Mouse (Mus musculus): ENCODE measurements at regions not wholly inside any gene's neighbourhood (a gene's known extent, or its start where the extent isn't known, plus 50 kb on each side); places are given as distances from the start of the nearest gene placed in this dataset.
A peak's percentile ranks its signal among the peaks of the same experiment; 100 is the strongest.

DNA sequence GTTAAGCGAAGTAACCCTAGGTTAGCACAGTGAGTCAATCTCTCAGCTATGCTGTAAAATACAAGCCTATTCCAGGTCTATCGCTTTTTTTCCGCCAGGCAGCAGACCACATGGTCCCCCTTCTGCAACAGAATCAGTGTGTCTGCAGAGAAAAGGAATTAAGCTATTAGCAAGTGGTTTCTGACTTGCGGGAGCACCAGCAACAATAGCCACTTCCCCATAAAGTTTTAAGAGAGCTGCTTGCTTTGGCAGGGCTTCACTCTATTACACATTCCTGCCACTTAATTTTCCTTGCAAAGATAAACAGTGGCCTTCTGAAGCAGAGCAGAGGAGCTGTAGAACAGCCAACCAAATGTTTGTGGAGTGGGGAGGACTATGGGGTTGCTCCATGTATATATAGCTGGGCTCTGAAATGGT lies 59.8 kb upstream of the Osmr start:
- DNase-seq = no peak

GRCm38 (mm10) chr15:6941491-6941890 lies 66.7 kb upstream of the Osmr start:
- DNase-seq = no peak

GRCm38 (mm10) chr15:6949236-6949635 lies 74.5 kb upstream of the Osmr start:
- DNase-seq = no peak

DNA sequence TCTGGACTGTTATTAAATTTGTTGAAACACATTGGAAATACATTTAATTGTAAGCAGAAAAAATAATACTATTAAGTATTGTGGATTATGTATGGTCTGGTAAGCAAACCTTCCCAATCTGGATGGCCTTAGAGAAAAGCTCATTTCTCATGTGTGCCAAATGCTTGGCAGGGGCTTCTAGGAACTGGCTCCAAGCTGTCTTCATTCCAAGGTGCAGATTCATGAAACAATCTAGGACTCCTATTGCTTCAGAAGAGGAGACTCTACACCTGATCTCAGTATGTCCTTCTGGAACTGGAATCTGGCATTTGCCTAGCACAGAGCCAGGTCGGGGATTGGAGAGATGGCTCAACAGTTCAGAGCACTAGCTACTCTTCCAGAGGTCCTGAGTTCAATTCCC lies 74.9 kb upstream of the Osmr start:
- no peak for DNase-seq

GRCm38 (mm10) chr15:6950503-6950902 lies 75.7 kb upstream of the Osmr start:
- DNase-seq = no peak

GRCm38 (mm10) chr15:6953556-6953955 lies 78.8 kb upstream of the Osmr start:
- DNase-seq = peak; percentile 15

- DNase-seq = peak; percentile 18
Observed at GRCm38 (mm10) chr15:6953970-6954791, 79.4 kb upstream of the Osmr start.

DNA sequence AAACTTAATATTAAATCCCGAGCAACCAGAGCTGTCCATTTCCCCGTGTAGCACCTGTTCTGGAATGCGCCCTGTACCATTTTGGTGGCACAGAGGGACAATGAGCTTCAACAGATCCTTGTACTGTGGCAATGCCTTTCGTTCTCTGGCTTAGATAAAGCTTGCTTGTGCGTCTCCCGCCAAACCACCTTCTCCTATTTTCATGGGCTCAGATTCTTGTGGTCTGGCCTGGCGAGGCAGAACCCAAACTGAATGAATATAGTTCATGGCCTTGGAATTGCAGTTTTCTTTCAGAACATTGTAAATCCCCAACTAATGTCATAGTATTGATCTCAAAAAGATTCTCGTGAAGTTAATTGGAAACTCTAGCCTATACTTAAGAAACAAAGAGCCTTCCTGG lies 85.1 kb upstream of the Osmr start:
- DNase-seq = no peak

DNA sequence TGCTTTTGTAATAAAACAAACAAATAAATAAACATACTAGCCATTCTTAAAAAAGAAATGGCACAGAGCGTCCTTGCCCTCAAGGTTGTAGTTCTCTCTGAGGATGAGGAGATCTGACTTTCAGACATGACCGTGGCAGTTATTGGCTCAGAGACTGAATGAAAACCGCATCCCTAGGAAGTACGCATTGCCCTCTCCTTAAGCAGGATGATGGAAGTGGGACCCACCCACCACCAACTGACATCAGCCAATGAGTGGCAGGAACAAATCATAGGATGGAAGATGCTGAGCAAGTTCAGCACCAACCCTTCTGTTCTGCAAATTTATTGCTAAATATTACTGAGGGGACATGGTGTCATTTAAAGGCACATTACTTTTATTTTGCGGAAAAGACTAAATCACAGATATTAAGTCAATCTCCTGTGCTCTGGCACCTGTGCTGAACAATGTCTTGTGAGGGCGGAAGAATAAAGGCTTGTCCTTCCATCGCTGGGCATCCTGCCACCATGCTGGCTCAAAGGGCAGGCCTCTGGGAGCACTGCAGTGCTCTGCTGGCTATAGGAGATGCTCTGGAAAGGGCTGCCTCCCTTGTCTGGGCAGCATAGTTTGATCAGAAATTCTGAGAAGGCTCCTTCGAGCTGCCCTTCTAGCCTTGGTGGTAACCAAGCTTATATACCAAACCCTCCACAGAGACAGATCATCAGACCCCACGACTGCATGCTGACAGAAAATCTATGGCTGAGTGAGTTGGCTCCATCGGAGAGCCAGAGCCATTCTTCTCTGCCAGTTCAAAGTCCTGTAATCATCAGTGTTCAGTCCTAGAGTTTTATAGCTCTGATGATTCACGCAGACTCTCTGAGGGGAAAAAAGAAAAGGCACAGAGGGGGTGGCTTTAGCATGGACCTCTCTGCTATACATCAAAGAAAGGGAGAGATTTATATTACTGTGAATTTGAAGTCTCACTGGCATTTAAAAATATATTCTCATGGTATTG lies 86.3 kb upstream of the Osmr start:
- DNase-seq = no peak

DNA sequence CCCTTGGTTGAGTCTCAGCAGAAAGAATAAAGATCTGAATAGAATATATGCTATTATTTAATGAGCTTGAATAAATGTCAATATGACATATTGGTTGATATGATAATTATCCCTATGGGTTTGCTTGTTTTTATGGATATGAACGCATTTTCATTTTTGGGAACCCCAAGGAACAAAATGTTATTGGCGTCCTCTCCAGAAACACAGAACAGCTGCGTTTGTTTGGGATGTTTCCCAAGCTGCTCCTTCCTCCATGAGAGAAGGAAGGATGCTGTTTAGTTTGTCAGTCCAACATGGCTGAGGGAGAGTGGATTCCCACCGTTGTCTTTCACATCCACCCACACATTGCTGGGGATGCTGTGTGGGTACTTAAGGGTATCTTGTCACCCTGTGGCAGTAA lies 89.9 kb upstream of the Osmr start:
- no peak for DNase-seq

DNA sequence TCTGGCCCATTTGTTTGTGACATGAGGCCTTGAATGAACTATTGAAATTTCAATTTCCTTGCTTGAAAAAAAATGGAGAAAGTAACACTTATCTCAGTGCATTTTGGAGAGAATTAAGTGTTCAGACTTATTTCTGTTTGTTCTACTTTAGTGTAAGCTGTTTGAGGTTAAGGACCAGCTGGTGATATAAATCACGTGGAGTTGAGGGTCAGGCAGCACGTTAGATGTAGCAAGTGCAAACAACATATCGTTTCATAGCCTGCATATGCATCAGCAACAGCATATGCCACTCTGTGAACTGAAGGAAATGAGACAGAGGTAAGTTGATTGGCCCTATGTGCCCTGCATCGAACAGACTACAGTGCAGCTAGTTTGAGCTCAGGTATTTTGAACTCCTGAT lies 90.7 kb upstream of the Osmr start:
- no peak for DNase-seq

DNA sequence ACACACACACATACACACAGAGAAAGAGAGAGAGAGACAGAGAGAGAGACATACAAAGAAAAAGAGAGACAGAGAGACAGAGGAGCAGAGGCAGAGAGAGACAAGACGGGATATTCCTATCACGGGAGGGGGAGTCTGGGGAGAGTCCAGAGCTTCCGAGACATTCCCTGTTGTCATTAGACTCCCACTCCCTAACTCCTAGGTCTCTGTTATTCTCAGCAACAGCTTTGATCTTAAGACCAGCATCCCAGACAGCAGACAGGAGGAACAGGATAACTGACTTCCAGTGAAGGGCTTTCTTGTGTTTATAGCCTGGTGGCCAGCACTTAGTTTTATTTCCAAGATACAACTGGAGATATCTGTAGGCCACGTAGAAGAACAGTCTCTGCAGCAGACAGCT lies 99.6 kb upstream of the Osmr start:
- DNase-seq = no peak

DNA sequence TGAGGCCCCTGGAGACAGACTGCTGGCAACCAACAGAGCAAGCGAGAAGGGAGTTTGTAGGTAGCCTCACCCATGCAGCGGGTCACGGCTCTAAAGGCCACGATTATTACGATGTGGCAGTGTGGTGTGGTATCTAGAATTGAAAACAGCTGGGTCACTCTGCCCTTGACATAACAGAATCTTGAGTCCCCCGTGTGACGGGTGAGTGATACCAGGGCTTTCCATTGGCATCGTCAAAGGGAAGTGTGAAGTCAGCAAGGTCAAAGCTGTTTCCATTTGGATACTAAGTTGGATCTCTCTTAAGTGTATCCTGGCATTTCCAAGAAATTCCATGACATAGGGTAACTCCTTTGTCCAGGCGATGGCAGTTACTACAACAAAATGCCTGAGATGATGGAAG lies 106.7 kb upstream of the Osmr start:
- DNase-seq = no peak

DNA sequence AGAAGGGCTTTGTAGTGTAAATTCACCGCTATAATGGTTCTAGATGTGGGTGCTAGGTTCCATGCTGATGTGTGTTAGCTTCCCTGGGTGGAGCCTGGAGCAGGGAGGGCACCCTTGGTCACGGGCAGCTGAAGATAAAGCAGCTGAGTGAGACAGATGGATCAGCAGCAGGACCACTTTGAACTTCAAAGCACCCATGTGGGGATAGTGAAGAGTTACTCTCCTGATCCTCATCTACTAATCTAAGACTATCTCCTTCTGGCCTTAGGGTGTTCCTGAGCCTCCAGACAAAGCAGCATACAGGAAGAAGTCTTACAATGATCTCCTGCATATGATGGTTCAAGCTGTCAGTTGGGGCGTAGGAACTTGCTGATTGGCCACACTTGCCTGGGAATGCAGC lies 107.1 kb upstream of the Lifr start:
- DNase-seq = no peak

- DNase-seq = peak; percentile 48
Observed at GRCm38 (mm10) chr15:6988187-6988586, 102.2 kb upstream of the Lifr start.

GRCm38 (mm10) chr15:6989094-6989493 lies 101.3 kb upstream of the Lifr start:
- DNase-seq = no peak

- DNase-seq = no peak
Observed at GRCm38 (mm10) chr15:6993226-6993625, 97.2 kb upstream of the Lifr start.

DNA sequence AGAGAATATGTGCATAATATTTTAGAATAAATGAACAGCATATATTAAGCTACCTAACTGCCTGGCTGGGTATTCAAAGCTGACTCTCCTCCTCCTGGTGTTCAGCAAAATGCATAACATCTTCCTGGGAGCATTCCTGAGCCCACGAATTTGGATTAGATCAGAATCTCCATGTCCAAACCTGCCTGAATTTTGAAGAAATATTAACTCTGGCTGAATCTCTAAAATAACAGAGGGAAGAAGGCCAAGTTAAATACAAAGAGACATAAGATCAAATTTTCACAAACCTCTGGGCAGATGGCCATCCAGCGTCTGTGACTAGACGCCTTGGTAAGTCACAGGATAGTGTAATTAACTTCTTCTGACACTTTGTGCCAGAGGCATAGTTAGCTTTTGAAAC lies 95.2 kb upstream of the Lifr start:
- DNase-seq = no peak

GRCm38 (mm10) chr15:6997871-6998270 lies 92.5 kb upstream of the Lifr start:
- no peak for DNase-seq

GRCm38 (mm10) chr15:6998576-6999070 lies 91.8 kb upstream of the Lifr start:
- DNase-seq = no peak

DNA sequence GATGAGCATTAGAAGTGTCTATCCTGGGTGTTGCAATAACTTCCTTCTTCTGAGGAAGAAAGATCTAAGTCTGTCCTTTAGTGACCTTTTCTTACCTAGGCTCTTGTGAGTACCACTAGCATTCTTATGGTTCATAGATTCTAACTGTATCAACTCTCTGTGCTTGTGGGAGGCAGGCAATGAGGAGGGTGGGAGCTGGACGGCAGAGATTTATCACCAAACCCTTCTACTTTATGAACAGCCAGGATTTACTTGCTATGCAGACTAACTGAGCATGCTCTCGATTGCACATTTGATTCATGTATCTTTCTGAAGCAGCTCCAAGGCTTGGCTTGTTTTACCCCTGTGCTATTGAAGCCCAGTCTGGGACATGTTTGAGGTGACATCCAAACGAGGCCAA lies 90.7 kb upstream of the Lifr start:
- no peak for DNase-seq

DNA sequence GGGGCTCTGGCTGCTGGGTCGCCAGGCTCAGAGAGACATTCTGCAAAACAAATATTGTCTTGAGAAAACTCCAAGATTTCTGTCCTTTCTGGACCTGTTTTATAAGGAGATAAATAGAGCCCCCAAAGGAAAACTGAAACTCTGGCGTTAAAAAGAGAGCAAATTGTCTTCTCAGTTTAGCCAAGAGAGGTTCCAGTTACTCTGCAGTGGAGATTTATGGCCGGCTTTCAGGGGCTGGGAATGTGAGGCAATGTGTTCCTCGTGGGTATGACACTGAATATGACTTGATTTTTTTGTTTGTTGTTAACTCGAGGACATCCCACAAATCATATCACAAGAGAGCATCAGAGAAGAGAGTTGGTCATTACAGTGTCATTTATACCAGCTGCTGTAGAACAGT lies 88.2 kb upstream of the Lifr start:
- no peak for DNase-seq

GRCm38 (mm10) chr15:7003311-7003710 lies 87.1 kb upstream of the Lifr start:
- no peak for DNase-seq

DNA sequence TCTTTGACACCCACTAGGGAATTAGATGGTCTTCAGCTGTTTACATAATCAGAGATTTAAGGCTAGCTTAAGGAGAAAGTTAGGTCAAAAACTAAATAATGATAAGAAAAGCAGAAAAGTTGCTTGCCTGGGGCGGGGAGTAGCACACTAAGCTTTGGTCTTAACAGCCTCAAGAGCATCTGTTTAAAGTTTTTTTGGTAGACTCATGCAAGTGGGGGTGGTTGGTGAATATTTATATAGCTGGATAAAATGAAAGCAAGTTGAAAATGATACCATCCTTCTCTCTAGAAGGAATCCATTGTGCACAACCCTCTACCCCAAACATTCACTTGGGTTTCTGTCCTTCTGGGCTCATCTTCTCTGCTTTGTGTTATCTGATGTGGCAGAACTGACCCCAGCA lies 85.3 kb upstream of the Lifr start:
- no peak for DNase-seq
